Comparison of ENCODE assay signal across 8 mouse cellular contexts in the genomic region with DNA sequence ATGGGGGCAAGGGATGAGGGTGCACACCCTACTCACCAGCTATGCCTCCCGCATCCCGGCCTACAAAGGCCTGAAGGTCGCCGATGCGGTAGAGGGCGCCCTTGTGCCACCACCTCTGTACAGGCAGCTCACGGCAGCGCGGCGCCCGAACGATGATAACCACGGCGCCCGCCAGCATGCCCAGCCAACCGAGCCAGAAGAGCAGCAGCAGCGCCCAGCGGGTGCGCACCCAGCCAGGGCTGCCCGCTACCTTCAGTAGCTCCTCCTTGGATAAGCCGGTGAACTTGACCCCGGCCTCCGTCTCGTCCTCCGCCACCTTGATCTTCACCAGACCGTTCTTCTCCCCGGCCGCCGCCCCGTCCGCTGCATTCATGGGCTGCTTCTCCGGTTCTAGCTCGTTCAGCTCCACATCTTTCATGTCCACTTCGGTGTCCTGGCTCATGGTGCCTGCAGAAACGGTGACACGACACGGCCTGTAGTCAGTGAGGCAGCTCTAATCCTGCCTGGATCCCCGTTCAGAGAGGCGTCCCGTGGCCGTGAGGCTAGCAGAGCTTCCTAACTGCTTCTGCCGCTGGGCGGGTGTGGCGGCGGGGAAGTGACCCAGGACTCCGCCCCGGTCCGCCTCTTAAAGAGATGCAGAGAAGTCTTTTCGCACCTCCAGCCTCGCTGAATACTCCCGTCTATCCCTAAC. TPM values are rescaled to one million over a fixed set of nuclear protein-coding genes. Genes with fewer than 3 reads are reported as not detected.
DNase-seq lines count a peak whose midpoint lies in the region; ATAC-seq lines count a peak whose summit lies in the region.

No protein-coding gene starts in this region.

- peaks cover 29% of the 10 kb centered on the region for H3K36me3 ChIP-seq in embryonic facial prominence, embryonic 13.5 days
- H3K36me3 ChIP-seq in limb, embryonic 13.5 days, result peaks cover 34% of the 10 kb centered on the region
- peaks cover 22% of the 10 kb centered on the region; the same call in 1 of the 2 replicates for H3K36me3 ChIP-seq in midbrain, embryonic 15.5 days (replicated peaks)

- peak overlapping the region; percentile 96 for H3K27ac ChIP-seq in embryonic facial prominence, embryonic 13.5 days
- peak overlapping the region; percentile 91 for H3K27ac ChIP-seq in limb, embryonic 13.5 days
- peak overlapping the region; percentile 88 for H3K27ac ChIP-seq in midbrain, embryonic 15.5 days

- peak overlapping the region; percentile 86 for H3K4me3 ChIP-seq in embryonic facial prominence, embryonic 13.5 days
- H3K4me3 ChIP-seq in limb, embryonic 13.5 days, result peak overlapping the region; percentile 87
- peak overlapping the region; percentile 57 for H3K4me3 ChIP-seq in midbrain, embryonic 15.5 days

- DNase-seq in 3134 (ENCODE audit: extremely low read depth, insufficient read length, low spot score), result peak; percentile 89
- peak; percentile 72 to 88 for DNase-seq in adrenal gland, postnatal 4 days (ENCODE audit: low spot score in 2 of 2)
- DNase-seq in heart, adult 8-10 months (ENCODE audit: low spot score), result peak; percentile 92
- peak; percentile 96 for DNase-seq in kidney, adult 9 months
- DNase-seq in spleen, adult 18-20 months, result peak; percentile 90 to 96

- ATAC-seq in embryonic facial prominence, embryonic 13.5 days (ENCODE audit: insufficient number of reproducible peaks, insufficient read depth, low FRiP score, low TSS enrichment, low read depth), result peak; percentile 86
- peak; percentile 94 for ATAC-seq in limb, embryonic 13.5 days (ENCODE audit: low FRiP score, low read depth)
- peak; percentile 93 for ATAC-seq in midbrain, embryonic 15.5 days (replicated peaks)

- peak overlapping the region; percentile 91 for H3K9ac ChIP-seq in embryonic facial prominence, embryonic 13.5 days
- H3K9ac ChIP-seq in limb, embryonic 13.5 days, result peak overlapping the region; percentile 85
- peak overlapping the region; percentile 70 for H3K9ac ChIP-seq in midbrain, embryonic 15.5 days

- under 1% methylated on average over 51 of the region's 51 CpGs for WGBS in embryonic facial prominence, embryonic 13.5 days
- under 1% methylated on average over 51 of the region's 51 CpGs for WGBS in limb, embryonic 13.5 days
- under 1% methylated on average over 51 of the region's 51 CpGs for WGBS in midbrain, embryonic 15.5 days

- H3K4me2 ChIP-seq in embryonic facial prominence, embryonic 13.5 days, result peak overlapping the region; percentile 78
- peak overlapping the region; percentile 76 for H3K4me2 ChIP-seq in limb, embryonic 13.5 days (replicated peaks)
- H3K4me2 ChIP-seq in midbrain, embryonic 15.5 days, result peak overlapping the region; percentile 66

- no peaks in the 10 kb centered on the region for H3K27me3 ChIP-seq in embryonic facial prominence, embryonic 13.5 days
- no peaks in the 10 kb centered on the region for H3K27me3 ChIP-seq in limb, embryonic 13.5 days
- no peaks in the 10 kb centered on the region for H3K27me3 ChIP-seq in midbrain, embryonic 15.5 days (replicated peaks)

- peaks cover 30% of the 10 kb centered on the region for H3K4me1 ChIP-seq in embryonic facial prominence, embryonic 13.5 days
- peaks cover 38% of the 10 kb centered on the region for H3K4me1 ChIP-seq in limb, embryonic 13.5 days
- peaks cover 37% of the 10 kb centered on the region for H3K4me1 ChIP-seq in midbrain, embryonic 15.5 days

- H3K9me3 ChIP-seq in embryonic facial prominence, embryonic 13.5 days, result no peaks in the 10 kb centered on the region
- no peaks in the 10 kb centered on the region for H3K9me3 ChIP-seq in limb, embryonic 13.5 days
- no peaks in the 10 kb centered on the region for H3K9me3 ChIP-seq in midbrain, embryonic 15.5 days

RNA-seq across cellular contexts. Expression of gene Slc3a2, which starts 9.7 kb away (rescaled TPM):
- total RNA-seq in adrenal gland, postnatal 4 days (2021), result 100 to 1,000 TPM; 161 to 174 TPM
- polyA plus RNA-seq in embryonic facial prominence, embryonic 13.5 days (2015; fragmentation: Nextera tagmentation; extraction: Ambion mirVana), result 99.9 and 116 TPM in 2 replicates
- 10 to 100 TPM; 39.5 to 43.6 (median 41.9) TPM for total RNA-seq in heart, adult 8-10 months (2022)
- 101 and 103 TPM in 2 replicates for polyA plus RNA-seq in limb, embryonic 13.5 days (2015; fragmentation: Nextera tagmentation; extraction: Ambion mirVana)
- 165 and 174 TPM in 2 replicates for polyA plus RNA-seq in midbrain, embryonic 15.5 days (2015; fragmentation: Nextera tagmentation; extraction: Ambion mirVana)

RNA-seq across cellular contexts. Expression of gene Wdr74, which starts 22.2 kb away (rescaled TPM):
- total RNA-seq in adrenal gland, postnatal 4 days (2021), result 10 to 100 TPM; 64.2 to 64.3 TPM
- polyA plus RNA-seq in embryonic facial prominence, embryonic 13.5 days (2015; fragmentation: Nextera tagmentation; extraction: Ambion mirVana), result 88.6 and 100 TPM in 2 replicates
- 10 to 100 TPM; 16.1 to 19.6 (median 17.5) TPM for total RNA-seq in heart, adult 8-10 months (2022)
- 98.7 TPM in 2 replicates for polyA plus RNA-seq in limb, embryonic 13.5 days (2015; fragmentation: Nextera tagmentation; extraction: Ambion mirVana)
- 100.0 and 103 TPM in 2 replicates for polyA plus RNA-seq in midbrain, embryonic 15.5 days (2015; fragmentation: Nextera tagmentation; extraction: Ambion mirVana)

RNA-seq across cellular contexts. Expression of gene 1700092M07Rik, which starts 27.1 kb away (rescaled TPM):
- total RNA-seq in adrenal gland, postnatal 4 days (2021), result 1 to 10 TPM; 2.3 to 2.5 TPM
- polyA plus RNA-seq in embryonic facial prominence, embryonic 13.5 days (2015; fragmentation: Nextera tagmentation; extraction: Ambion mirVana), result 2.2 and 2.7 TPM in 2 replicates
- total RNA-seq in heart, adult 8-10 months (2022), result not detected
- polyA plus RNA-seq in limb, embryonic 13.5 days (2015; fragmentation: Nextera tagmentation; extraction: Ambion mirVana), result 2.1 TPM in 2 replicates
- 1.5 and 1.7 TPM in 2 replicates for polyA plus RNA-seq in midbrain, embryonic 15.5 days (2015; fragmentation: Nextera tagmentation; extraction: Ambion mirVana)

RNA-seq across cellular contexts. Expression of gene Stx5a, which starts 27.8 kb away (rescaled TPM):
- 100 to 1,000 TPM; 118 to 125 TPM for total RNA-seq in adrenal gland, postnatal 4 days (2021)
- polyA plus RNA-seq in embryonic facial prominence, embryonic 13.5 days (2015; fragmentation: Nextera tagmentation; extraction: Ambion mirVana), result 182 and 184 TPM in 2 replicates
- 10 to 100 TPM; 20.9 to 27.3 (median 25.4) TPM for total RNA-seq in heart, adult 8-10 months (2022)
- polyA plus RNA-seq in limb, embryonic 13.5 days (2015; fragmentation: Nextera tagmentation; extraction: Ambion mirVana), result 194 and 205 TPM in 2 replicates
- polyA plus RNA-seq in midbrain, embryonic 15.5 days (2015; fragmentation: Nextera tagmentation; extraction: Ambion mirVana), result 121 and 123 TPM in 2 replicates

RNA-seq across cellular contexts. Expression of gene Nxf1, which starts 43.4 kb away (rescaled TPM):
- 100 to 1,000 TPM; 124 to 145 TPM for total RNA-seq in adrenal gland, postnatal 4 days (2021)
- polyA plus RNA-seq in embryonic facial prominence, embryonic 13.5 days (2015; fragmentation: Nextera tagmentation; extraction: Ambion mirVana), result 199 and 230 TPM in 2 replicates
- total RNA-seq in heart, adult 8-10 months (2022), result 10 to 100 TPM; 30.3 to 42.0 (median 33.7) TPM
- 214 and 217 TPM in 2 replicates for polyA plus RNA-seq in limb, embryonic 13.5 days (2015; fragmentation: Nextera tagmentation; extraction: Ambion mirVana)
- 161 and 171 TPM in 2 replicates for polyA plus RNA-seq in midbrain, embryonic 15.5 days (2015; fragmentation: Nextera tagmentation; extraction: Ambion mirVana)

Comparison
In these comparisons a context has a peak if more than half of its experiments do, and no peak if none do; other contexts are left out.
1. Peak in every context shown above with its lines: DNase-seq, ATAC-seq, H3K4me3 ChIP-seq and H3K27ac ChIP-seq.